Mouse (Mus musculus) kidney, adult 2 months (tissue): ENCODE data around the gene Hils1. TPM values are rescaled to one million over a fixed set of nuclear protein-coding genes. Genes with fewer than 3 reads are reported as not detected.
A peak's percentile ranks its signal among the peaks of the same experiment; 100 is the strongest.
"Not testable (repeated sequence)": the region's sequence is repeated elsewhere in the genome, so short reads cannot be mapped to it uniquely, and the experiment has no call there.

Experiments
- DNase-seq: peaks from one replicate; pipeline ENCODE4 v3.0.0; 2021
- H3K27ac ChIP-seq: fragments of 200-500 bp; 2 replicates; pipeline ENCODE4 v1.5.1; 2012; ENCODE audit warnings: low read depth, low read length, control low read depth, inconsistent platforms; ENCODE audit not compliant: insufficient read depth
- H3K27me3 ChIP-seq: fragments of 200-500 bp; replicated peaks from 2 replicates; pipeline ENCODE4 v1.6.1; 2012; ENCODE audit warnings: mild to moderate bottlenecking, moderate library complexity, low read length, inconsistent platforms; ENCODE audit not compliant: control insufficient read depth, insufficient read depth
- H3K36me3 ChIP-seq: fragments of 200-500 bp; 2 replicates; pipeline ENCODE4 v1.6.1; 2012; ENCODE audit warnings: mild to moderate bottlenecking, moderate library complexity, low read length, inconsistent platforms; ENCODE audit not compliant: control insufficient read depth, insufficient read depth
- H3K4me1 ChIP-seq: fragments of 200-500 bp; 2 replicates; pipeline ENCODE4 v1.6.1; 2011; ENCODE audit warnings: low read length; ENCODE audit not compliant: control insufficient read depth, insufficient read depth
- H3K4me3 ChIP-seq: fragments of 200-500 bp; 2 replicates; pipeline ENCODE4 v1.5.1; 2011; ENCODE audit warnings: mild to moderate bottlenecking, low read depth, low read length, control low read depth; ENCODE audit not compliant: insufficient read depth
- CTCF ChIP-seq: fragments of 200-500 bp; conservative IDR thresholded peaks from 2 replicates; pipeline ENCODE4 v1.5.1; 2011; ENCODE audit warnings: low read depth, mild to moderate bottlenecking, control low read depth, low read length, moderate library complexity, mixed read lengths; ENCODE audit not compliant: insufficient read depth, insufficient read length
- POLR2A ChIP-seq: fragments of 200-500 bp; IDR thresholded peaks from one replicate; pipeline ENCODE4 v1.6.1; 2011; ENCODE audit warnings: low read depth, low read length, control low read depth
- WGBS: fragments of 180-500 bp; shearing (Covaris S2); methylation state at CpG from one replicate; pipeline ENCODE4 v1.1.7; 2018; 5-methylcytosine and 5-hydroxymethylcytosine counted together
- polyA plus RNA-seq: library from polyadenylated mRNA; depleted of rRNA; stranded (reverse); fragments of >200 nt; gene quantifications from 2 replicates; pipeline ENCODE4 v1.2.3, GENCODE M21; 2012

Hils1 gene
- polyA plus RNA-seq, 1 experiment: not detected

- 24% methylated on average over 6 of the region's 6 CpGs for WGBS
- Histone ChIP-seq H3K27me3 (no peaks in the 10 kb centered on the region), H3K4me3 (no peak overlapping the region), H3K27ac (no peak overlapping the region), H3K36me3 (no peaks in the 10 kb centered on the region), H3K4me1 (no peaks in the 10 kb centered on the region)
- no peak for DNase-seq
- no peak for TF ChIP-seq CTCF
These were observed 15.2 kb upstream of the Hils1 start for GRCm38 (mm10) chr11:94952169-94952568.

GRCm38 (mm10) chr11:94955103-94955502 is 12.3 kb upstream of the Hils1 start:
- Histone ChIP-seq H3K27ac (no peak overlapping the region), H3K4me1 (peaks cover 7% of the 10 kb centered on the region; the same call in 1 of the 2 replicates), H3K27me3 (no peaks in the 10 kb centered on the region), H3K4me3 (no peak overlapping the region), H3K36me3 (no peaks in the 10 kb centered on the region)
- TF ChIP-seq POLR2A: no peak
- no peak for TF ChIP-seq CTCF
- no peak for DNase-seq
- WGBS: 93% methylated on average over 9 of the region's 9 CpGs

- Histone ChIP-seq H3K36me3 (no peaks in the 10 kb centered on the region), H3K4me1 (peaks cover 7% of the 10 kb centered on the region; the same call in 1 of the 2 replicates), H3K27me3 (no peaks in the 10 kb centered on the region), H3K27ac (peak overlapping the region; percentile 40; the same call in 1 of the 2 replicates), H3K4me3 (no peak overlapping the region)
- peak; percentile 68 for DNase-seq
- no peak for TF ChIP-seq POLR2A
- WGBS: 83% methylated on average over 9 of the region's 9 CpGs
These were observed 9.7 kb upstream of the Hils1 start for GRCm38 (mm10) chr11:94957693-94958064.

- Histone ChIP-seq H3K27me3 (no peaks in the 10 kb centered on the region), H3K27ac (peak overlapping the region; percentile 44; the same call in 1 of the 2 replicates), H3K4me3 (peak overlapping the region; percentile 11; the same call in 1 of the 2 replicates), H3K4me1 (peaks cover 7% of the 10 kb centered on the region; the same call in 1 of the 2 replicates), H3K36me3 (no peaks in the 10 kb centered on the region)
- WGBS: 7% methylated on average over 8 of the region's 8 CpGs
- TF ChIP-seq POLR2A: peak; percentile 15
- TF ChIP-seq CTCF: no peak
- DNase-seq: peak; percentile 95
These were observed 9.1 kb upstream of the Hils1 start for GRCm38 (mm10) chr11:94958065-94958858.

GRCm38 (mm10) chr11:94962534-94963101 is 4.8 kb upstream of the Hils1 start:
- no peak for TF ChIP-seq POLR2A
- no peak for TF ChIP-seq CTCF

GRCm38 (mm10) chr11:94968187-94968586 is 794 bp downstream of the Hils1 start:
- Histone ChIP-seq H3K36me3 (no peaks in the 10 kb centered on the region), H3K27ac (no peak overlapping the region), H3K4me3 (no peak overlapping the region), H3K4me1 (no peaks in the 10 kb centered on the region), H3K27me3 (no peaks in the 10 kb centered on the region)
- WGBS: 85% methylated on average over 7 of the region's 7 CpGs
- no peak for TF ChIP-seq CTCF
- no peak for DNase-seq

More at GRCm38 (mm10) chr11:94962534-94963101, 4.8 kb upstream of the Hils1 start:
- peaks cover 7% of the 10 kb centered on the region; the same call in 1 of the 2 replicates for H3K4me1 ChIP-seq
- DNase-seq: no peak
- no peaks in the 10 kb centered on the region for H3K27me3 ChIP-seq
- no peaks in the 10 kb centered on the region for H3K36me3 ChIP-seq
- no peak overlapping the region for H3K4me3 ChIP-seq
- WGBS: 50% methylated on average over 5 of the region's 5 CpGs
- H3K27ac ChIP-seq: no peak overlapping the region

GRCm38 (mm10) chr11:94969709-94970108 is 2.3 kb downstream of the Hils1 start:
- H3K36me3 ChIP-seq, H3K27ac ChIP-seq, H3K4me1 ChIP-seq, H3K4me3 ChIP-seq, H3K27me3 ChIP-seq, DNase-seq: not testable (repeated sequence)
- 82% methylated on average over 4 of the region's 4 CpGs for WGBS
